Mouse (Mus musculus): ENCODE data around the gene Ank3. TPM values are rescaled to one million over a fixed set of nuclear protein-coding genes. Genes with fewer than 3 reads are reported as not detected.

Ank3 gene
- polyA plus RNA-seq, 1 experiment from 2014 or later: 136 TPM

DNA sequence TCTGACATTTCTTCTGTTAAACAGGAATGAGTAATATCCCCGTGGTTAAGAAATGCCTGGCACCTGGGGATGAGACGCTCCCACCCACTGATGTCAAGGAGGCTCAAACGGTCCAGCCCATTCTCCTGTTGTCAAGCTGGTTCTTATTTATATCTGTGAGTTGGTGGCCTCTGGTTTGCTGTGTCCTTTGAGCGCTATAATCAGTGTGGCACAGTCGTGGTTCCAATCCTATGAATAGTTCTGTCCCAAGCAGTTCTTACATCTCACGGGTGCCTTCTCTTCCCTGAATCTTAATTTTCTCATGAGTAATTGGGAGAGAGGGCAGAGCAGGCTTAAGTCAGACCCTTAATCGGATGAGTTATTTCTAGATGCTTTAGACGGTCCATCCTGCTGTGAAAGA, 40.9 kb downstream of the Ank3 start:
- Histone ChIP-seq H3K9ac (no peak overlapping the region), H3K4me2 (replicated peaks) (no peak overlapping the region), H3K9me3 (ENCODE audit: control insufficient read depth, low read length) (no peaks in the 10 kb centered on the region), H3K36me3 (replicated peaks; ENCODE audit: control insufficient read depth, insufficient read depth) (no peaks in the 10 kb centered on the region), H3K27me3 (ENCODE audit: control insufficient read depth, insufficient read depth, low read length) (no peaks in the 10 kb centered on the region), H3K27ac (no peak overlapping the region), H3K4me3 (replicated peaks; ENCODE audit: low read length) (no peak overlapping the region), H3K4me1 (replicated peaks; ENCODE audit: control insufficient read depth, insufficient read depth, low read length) (no peaks in the 10 kb centered on the region)
- WGBS: 75% methylated on average over 8 of the region's 8 CpGs
- ATAC-seq (ENCODE audit: low FRiP score) (no peak), DNase-seq (ENCODE audit: low spot score) (no peak)

DNA sequence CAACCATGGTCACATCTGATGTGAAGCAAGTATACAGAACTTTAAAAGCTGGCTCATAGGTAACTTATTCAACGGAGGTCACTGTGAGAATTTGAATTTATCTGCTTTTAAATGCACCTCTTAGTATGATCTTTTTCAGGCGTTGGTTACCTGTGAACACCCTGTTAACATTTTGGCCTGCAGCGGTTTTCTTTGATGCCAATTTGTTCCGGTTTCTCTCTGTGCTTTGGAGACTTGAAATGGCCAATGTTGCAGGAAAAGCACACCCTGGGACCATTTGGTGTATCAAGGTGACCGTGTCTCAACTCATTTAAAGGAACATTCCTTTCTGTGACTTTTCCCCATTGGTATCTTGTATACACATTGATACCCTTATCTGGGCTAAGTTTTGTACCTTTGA, 46.0 kb downstream of the Ank3 start:
- H3K9ac ChIP-seq: no peak overlapping the region
- no peak overlapping the region for H3K4me2 ChIP-seq (replicated peaks)
- H3K9me3 ChIP-seq (ENCODE audit: control insufficient read depth, low read length): no peaks in the 10 kb centered on the region
- WGBS: 70% methylated on average over 5 of the region's 5 CpGs
- H3K36me3 ChIP-seq (replicated peaks; ENCODE audit: control insufficient read depth, insufficient read depth): no peaks in the 10 kb centered on the region
- no peak overlapping the region for H3K27ac ChIP-seq
- H3K4me1 ChIP-seq (replicated peaks; ENCODE audit: control insufficient read depth, insufficient read depth, low read length): no peaks in the 10 kb centered on the region
- no peaks in the 10 kb centered on the region for H3K27me3 ChIP-seq (ENCODE audit: control insufficient read depth, insufficient read depth, low read length)
- DNase-seq (ENCODE audit: low spot score) (no peak), ATAC-seq (ENCODE audit: low FRiP score) (no peak)
- no peak overlapping the region for H3K4me3 ChIP-seq (replicated peaks; ENCODE audit: low read length)

DNA sequence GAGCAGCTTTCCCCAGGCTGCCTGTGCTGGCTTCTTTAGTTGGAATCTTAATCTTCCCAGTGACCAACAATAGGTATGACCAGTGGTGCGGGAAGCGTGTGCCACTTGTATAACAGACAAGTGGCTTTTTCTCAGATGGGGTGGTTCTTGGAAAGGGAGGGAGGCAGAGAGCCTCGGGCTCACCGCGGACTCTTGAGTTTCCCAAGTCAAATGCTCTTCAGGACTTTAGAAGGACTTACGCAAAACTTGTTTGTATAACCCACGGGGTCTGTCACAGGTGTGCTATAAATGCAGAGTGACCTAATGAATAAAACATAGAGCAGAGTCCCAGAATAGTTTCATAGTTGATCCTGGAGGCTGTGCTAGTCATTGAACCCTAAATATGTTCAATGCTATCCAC, 47.4 kb downstream of the Ank3 start:
- ATAC-seq (ENCODE audit: low FRiP score) (no peak), DNase-seq (ENCODE audit: low spot score) (no peak)
- WGBS: 79% methylated on average over 7 of the region's 7 CpGs
- Histone ChIP-seq H3K9me3 (ENCODE audit: control insufficient read depth, low read length) (no peaks in the 10 kb centered on the region), H3K27ac (no peak overlapping the region), H3K27me3 (ENCODE audit: control insufficient read depth, insufficient read depth, low read length) (no peaks in the 10 kb centered on the region), H3K4me1 (replicated peaks; ENCODE audit: control insufficient read depth, insufficient read depth, low read length) (no peaks in the 10 kb centered on the region), H3K9ac (no peak overlapping the region), H3K4me2 (replicated peaks) (no peak overlapping the region), H3K36me3 (replicated peaks; ENCODE audit: control insufficient read depth, insufficient read depth) (no peaks in the 10 kb centered on the region), H3K4me3 (replicated peaks; ENCODE audit: low read length) (no peak overlapping the region)

DNA sequence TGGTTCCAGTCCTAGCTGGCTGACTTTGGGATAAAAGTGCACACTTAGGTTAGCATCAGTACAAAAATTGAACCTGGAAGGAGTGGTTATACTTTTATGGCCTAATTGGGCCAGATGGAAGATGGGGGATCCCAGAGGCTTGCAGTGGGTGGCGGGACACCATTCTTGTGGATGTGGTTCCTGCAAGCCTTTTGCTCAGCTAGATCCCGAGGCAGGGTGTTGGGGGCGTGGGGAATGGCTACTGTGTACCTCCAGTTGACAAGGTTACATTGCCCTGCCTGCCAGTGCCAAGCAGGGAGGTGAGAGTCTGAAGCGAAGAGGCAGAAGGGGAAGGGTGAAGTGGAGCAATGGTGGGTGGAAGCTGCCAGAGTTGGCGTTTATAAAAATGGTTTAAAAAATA, 48.0 kb downstream of the Ank3 start:
- Histone ChIP-seq H3K4me2 (replicated peaks) (no peak overlapping the region), H3K9me3 (ENCODE audit: control insufficient read depth, low read length) (no peaks in the 10 kb centered on the region), H3K4me1 (replicated peaks; ENCODE audit: control insufficient read depth, insufficient read depth, low read length) (no peaks in the 10 kb centered on the region), H3K27me3 (ENCODE audit: control insufficient read depth, insufficient read depth, low read length) (no peaks in the 10 kb centered on the region), H3K9ac (no peak overlapping the region), H3K27ac (no peak overlapping the region), H3K36me3 (replicated peaks; ENCODE audit: control insufficient read depth, insufficient read depth) (no peaks in the 10 kb centered on the region), H3K4me3 (replicated peaks; ENCODE audit: low read length) (no peak overlapping the region)
- ATAC-seq (ENCODE audit: low FRiP score) (no peak), DNase-seq (ENCODE audit: low spot score) (no peak)
- 84% methylated on average over 5 of the region's 5 CpGs for WGBS

GRCm38 (mm10) chr10:69447308-69447707, 48.7 kb downstream of the Ank3 start:
- no peak overlapping the region for H3K4me2 ChIP-seq (replicated peaks)
- no peak for DNase-seq (ENCODE audit: low spot score)
- no peak overlapping the region for H3K4me3 ChIP-seq (replicated peaks; ENCODE audit: low read length)
- H3K27ac ChIP-seq: no peak overlapping the region
- no peak overlapping the region for H3K9ac ChIP-seq
- H3K27me3 ChIP-seq (ENCODE audit: control insufficient read depth, insufficient read depth, low read length): no peaks in the 10 kb centered on the region
- H3K9me3 ChIP-seq (ENCODE audit: control insufficient read depth, low read length): no peaks in the 10 kb centered on the region
- 91% methylated on average over 5 of the region's 5 CpGs for WGBS
- no peaks in the 10 kb centered on the region for H3K4me1 ChIP-seq (replicated peaks; ENCODE audit: control insufficient read depth, insufficient read depth, low read length)
- ATAC-seq (ENCODE audit: low FRiP score): no peak
- H3K36me3 ChIP-seq (replicated peaks; ENCODE audit: control insufficient read depth, insufficient read depth): no peaks in the 10 kb centered on the region

DNA sequence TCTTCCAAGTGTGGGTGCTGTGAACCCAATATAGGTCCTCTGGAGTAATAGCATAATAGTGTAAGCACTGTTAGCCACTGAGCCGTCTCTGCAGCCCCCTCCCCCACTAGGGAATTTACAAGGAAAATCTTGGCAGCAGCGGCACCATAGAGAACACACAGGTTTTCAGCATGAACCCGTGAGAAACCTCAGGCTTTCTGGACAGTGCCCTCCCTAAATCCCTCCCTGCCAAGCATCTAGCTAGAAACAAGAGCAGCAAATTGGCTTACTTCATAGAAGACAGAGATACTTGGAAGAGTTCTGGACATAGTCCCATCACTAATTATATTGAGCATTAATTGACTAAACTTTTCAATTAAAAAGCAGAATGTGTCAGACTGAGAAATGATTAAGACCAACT, 49.6 kb downstream of the Ank3 start:
- Histone ChIP-seq H3K36me3 (replicated peaks; ENCODE audit: control insufficient read depth, insufficient read depth) (no peaks in the 10 kb centered on the region), H3K4me1 (replicated peaks; ENCODE audit: control insufficient read depth, insufficient read depth, low read length) (no peaks in the 10 kb centered on the region), H3K9ac (no peak overlapping the region), H3K27ac (no peak overlapping the region), H3K27me3 (ENCODE audit: control insufficient read depth, insufficient read depth, low read length) (no peaks in the 10 kb centered on the region), H3K4me3 (replicated peaks; ENCODE audit: low read length) (no peak overlapping the region), H3K4me2 (replicated peaks) (no peak overlapping the region), H3K9me3 (ENCODE audit: control insufficient read depth, low read length) (no peaks in the 10 kb centered on the region)
- no peak for ATAC-seq (ENCODE audit: low FRiP score)
- WGBS: 59% methylated on average over 3 of the region's 3 CpGs
- no peak for DNase-seq (ENCODE audit: low spot score)

DNA sequence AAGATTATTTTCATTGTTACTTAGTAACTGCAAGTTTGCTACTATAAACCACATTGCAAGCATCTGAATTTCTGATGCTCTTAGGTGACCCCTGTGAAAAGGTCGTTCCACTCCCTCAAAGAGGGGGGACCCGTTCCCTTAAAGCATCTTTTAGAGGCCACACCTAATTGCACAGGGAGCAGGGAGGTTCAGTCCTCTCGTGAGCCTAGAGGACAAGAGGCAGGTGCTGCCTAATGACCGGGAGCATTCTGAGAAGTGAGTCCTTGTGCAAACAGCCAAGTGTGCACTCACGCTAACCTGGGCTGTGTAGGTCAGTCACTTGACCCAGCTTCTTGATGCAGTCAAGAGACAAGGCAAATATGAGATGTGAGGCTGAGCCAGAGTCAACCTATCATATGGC, 52.4 kb downstream of the Ank3 start:
- Histone ChIP-seq H3K36me3 (replicated peaks; ENCODE audit: control insufficient read depth, insufficient read depth) (no peaks in the 10 kb centered on the region), H3K27ac (no peak overlapping the region), H3K4me1 (replicated peaks; ENCODE audit: control insufficient read depth, insufficient read depth, low read length) (no peaks in the 10 kb centered on the region), H3K27me3 (ENCODE audit: control insufficient read depth, insufficient read depth, low read length) (no peaks in the 10 kb centered on the region), H3K4me2 (replicated peaks) (no peak overlapping the region), H3K9ac (no peak overlapping the region), H3K4me3 (replicated peaks; ENCODE audit: low read length) (no peak overlapping the region), H3K9me3 (ENCODE audit: control insufficient read depth, low read length) (no peaks in the 10 kb centered on the region)
- DNase-seq (ENCODE audit: low spot score) (no peak), ATAC-seq (ENCODE audit: low FRiP score) (no peak)
- 72% methylated on average over 5 of the region's 5 CpGs for WGBS

DNA sequence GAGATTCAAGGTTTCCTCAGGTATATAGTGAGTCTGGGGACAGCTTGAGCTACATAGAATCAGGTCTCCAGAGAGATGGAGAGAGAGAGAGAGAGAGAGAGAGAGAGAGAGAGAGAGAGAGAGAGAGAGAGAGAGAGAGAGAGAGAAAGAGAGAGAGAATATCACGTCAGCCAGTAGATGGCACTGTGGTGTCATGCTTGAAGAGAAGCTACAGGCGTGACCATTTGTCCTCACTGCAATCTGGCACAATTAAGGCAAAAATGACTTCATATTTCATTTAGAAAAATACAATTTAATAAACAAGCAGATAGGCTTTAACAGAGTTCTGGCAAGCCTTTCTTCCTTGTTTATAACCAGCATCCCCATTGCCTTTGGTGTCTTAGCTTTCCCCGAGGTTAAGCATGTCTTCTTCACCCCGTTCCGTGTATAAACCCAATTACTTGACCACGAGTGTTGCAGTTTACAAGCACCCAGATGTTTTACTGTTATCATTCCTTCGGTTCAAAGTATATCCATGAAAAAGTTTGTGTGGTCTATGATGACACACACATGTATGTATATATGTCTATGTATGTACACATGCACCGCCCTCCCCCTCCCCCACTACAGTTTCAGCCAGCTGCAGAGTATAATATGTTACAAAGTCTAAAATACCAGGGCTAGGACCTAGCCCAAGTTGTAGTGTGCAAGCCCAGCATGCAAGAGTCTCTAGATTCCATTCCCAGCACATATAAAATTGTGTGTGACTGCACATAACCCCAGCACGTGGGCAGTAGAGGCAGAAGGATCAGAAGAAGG, 53.8 kb downstream of the Ank3 start:
- Histone ChIP-seq H3K4me2 (replicated peaks) (no peak overlapping the region), H3K36me3 (replicated peaks; ENCODE audit: control insufficient read depth, insufficient read depth) (no peaks in the 10 kb centered on the region), H3K9me3 (ENCODE audit: control insufficient read depth, low read length) (no peaks in the 10 kb centered on the region), H3K4me3 (replicated peaks; ENCODE audit: low read length) (no peak overlapping the region), H3K27ac (no peak overlapping the region), H3K27me3 (ENCODE audit: control insufficient read depth, insufficient read depth, low read length) (no peaks in the 10 kb centered on the region), H3K9ac (no peak overlapping the region), H3K4me1 (replicated peaks; ENCODE audit: control insufficient read depth, insufficient read depth, low read length) (no peaks in the 10 kb centered on the region)
- no peak for ATAC-seq (ENCODE audit: low FRiP score)
- DNase-seq (ENCODE audit: low spot score): peak; percentile 87
- 54% methylated on average over 9 of the region's 9 CpGs for WGBS

GRCm38 (mm10) chr10:69453531-69453930, 55.0 kb downstream of the Ank3 start:
- no peaks in the 10 kb centered on the region for H3K9me3 ChIP-seq (ENCODE audit: control insufficient read depth, low read length)
- no peaks in the 10 kb centered on the region for H3K36me3 ChIP-seq (replicated peaks; ENCODE audit: control insufficient read depth, insufficient read depth)
- H3K27ac ChIP-seq: no peak overlapping the region
- no peak for DNase-seq (ENCODE audit: low spot score)
- no peaks in the 10 kb centered on the region for H3K4me1 ChIP-seq (replicated peaks; ENCODE audit: control insufficient read depth, insufficient read depth, low read length)
- no peak overlapping the region for H3K4me3 ChIP-seq (replicated peaks; ENCODE audit: low read length)
- H3K9ac ChIP-seq: no peak overlapping the region
- WGBS: 89% methylated on average over 6 of the region's 6 CpGs
- no peaks in the 10 kb centered on the region for H3K27me3 ChIP-seq (ENCODE audit: control insufficient read depth, insufficient read depth, low read length)
- H3K4me2 ChIP-seq (replicated peaks): no peak overlapping the region
- ATAC-seq (ENCODE audit: low FRiP score): no peak; the same call in 1 of the 2 replicates

DNA sequence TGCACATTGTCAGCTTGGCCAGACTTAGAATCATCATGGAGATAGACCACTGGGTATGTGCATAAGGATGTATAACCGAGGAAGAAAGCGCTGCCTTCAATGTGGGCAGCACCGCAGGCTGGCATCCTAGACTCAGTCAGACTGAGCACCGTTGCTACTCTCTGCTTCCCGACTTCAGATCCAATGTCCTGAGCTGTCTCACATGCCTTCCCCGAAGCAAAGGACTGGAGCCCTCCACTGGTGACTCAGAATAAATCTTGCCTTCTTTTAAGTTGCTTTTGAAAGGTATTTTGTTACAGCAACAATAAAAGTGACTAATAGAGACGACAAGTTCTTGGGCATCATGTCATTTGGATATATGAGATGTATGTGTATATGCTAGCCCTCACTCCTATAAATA, 55.9 kb downstream of the Ank3 start:
- Histone ChIP-seq H3K4me3 (replicated peaks; ENCODE audit: low read length) (no peak overlapping the region), H3K36me3 (replicated peaks; ENCODE audit: control insufficient read depth, insufficient read depth) (no peaks in the 10 kb centered on the region), H3K9me3 (ENCODE audit: control insufficient read depth, low read length) (no peaks in the 10 kb centered on the region), H3K4me1 (replicated peaks; ENCODE audit: control insufficient read depth, insufficient read depth, low read length) (no peaks in the 10 kb centered on the region), H3K27me3 (ENCODE audit: control insufficient read depth, insufficient read depth, low read length) (no peaks in the 10 kb centered on the region), H3K4me2 (replicated peaks) (no peak overlapping the region), H3K9ac (no peak overlapping the region), H3K27ac (no peak overlapping the region)
- ATAC-seq (ENCODE audit: low FRiP score) (no peak), DNase-seq (ENCODE audit: low spot score) (no peak)
- 74% methylated on average over 7 of the region's 7 CpGs for WGBS
